Mouse (Mus musculus): Measurements from ENCODE around the gene Bbs9. TPM values are rescaled to one million over a fixed set of nuclear protein-coding genes. Genes with fewer than 3 reads are reported as not detected.

The Bbs9 gene
- polyA plus RNA-seq, 1 experiment: 3.3 TPM

DNA sequence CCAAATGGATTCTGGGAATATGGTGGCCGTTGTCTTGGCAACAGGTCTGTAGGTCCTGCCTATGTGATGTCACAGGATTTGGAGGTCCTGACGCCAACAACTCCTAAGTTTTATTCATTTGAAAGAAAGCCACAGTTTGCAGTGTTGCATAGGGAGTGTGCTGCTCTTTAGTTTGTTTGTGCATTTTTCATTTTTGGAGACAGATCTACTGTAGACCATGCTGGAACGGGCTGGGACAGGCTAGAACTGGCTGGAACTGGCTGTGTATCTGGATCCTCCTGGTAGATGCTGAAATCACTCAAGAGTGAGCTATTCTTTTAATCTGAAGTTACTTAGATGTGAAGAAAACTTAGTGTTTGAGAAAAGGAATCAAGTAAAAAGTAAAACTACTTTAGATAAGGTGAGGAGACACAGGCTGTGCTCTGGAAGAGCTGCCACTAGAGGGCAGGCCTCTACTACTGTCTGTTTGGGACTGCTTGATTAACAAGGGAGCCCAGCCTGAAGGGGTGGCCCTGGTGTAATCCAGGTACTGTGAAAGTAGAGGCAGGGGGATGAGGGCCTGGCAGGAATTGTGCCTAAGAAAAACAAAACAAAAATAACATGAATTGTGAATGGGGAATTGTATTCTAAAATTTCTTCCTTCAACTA, 43.0 kb downstream of the Bbs9 start:
- peak; percentile 55 for TF ChIP-seq CTCF (IDR thresholded peaks at IDR 0.05; ENCODE audit: control insufficient read depth, insufficient read depth, insufficient read length)
- no peak for TF ChIP-seq CEBPB (IDR thresholded peaks at IDR 0.05; ENCODE audit: low read depth)
- Histone ChIP-seq H3K79me2 (ENCODE audit: control insufficient read depth, insufficient read depth) (no peaks in the 10 kb centered on the region), H3K79me3 (ENCODE audit: low read depth) (no peaks in the 10 kb centered on the region), H3K27me3 (ENCODE audit: control insufficient read depth, insufficient read depth, insufficient read length) (no peaks in the 10 kb centered on the region), H3K36me3 (ENCODE audit: control insufficient read depth, insufficient read depth) (no peaks in the 10 kb centered on the region), H3K4me3 (ENCODE audit: insufficient read depth, poor library complexity, severe bottlenecking) (no peak overlapping the region), H3ac (ENCODE audit: control insufficient read depth, insufficient read length, low read depth) (no peak overlapping the region)

DNA sequence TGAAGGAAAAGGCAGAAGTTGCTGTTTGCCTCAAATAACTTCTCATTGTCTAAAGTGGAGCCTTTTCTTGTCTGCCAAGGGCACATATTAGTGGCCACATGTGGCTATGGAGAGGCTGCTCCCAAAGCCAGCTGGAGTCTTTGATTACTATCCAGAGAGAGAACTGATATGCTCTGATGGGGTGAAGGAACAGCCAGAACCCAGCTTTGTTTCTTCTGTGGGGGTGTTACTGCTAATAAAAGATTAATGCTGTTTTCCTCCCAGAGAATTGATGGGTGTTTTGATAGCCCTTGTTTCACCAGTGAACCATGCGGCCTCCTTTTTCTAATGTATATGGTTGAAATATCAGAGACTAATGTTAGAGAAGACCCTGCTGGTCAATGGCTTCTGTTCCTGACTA, 47.9 kb downstream of the Bbs9 start:
- no peak for TF ChIP-seq MYOD1 (IDR thresholded peaks at IDR 0.05; ENCODE audit: control insufficient read depth, insufficient read length, low read depth)
- TF ChIP-seq CTCF (IDR thresholded peaks at IDR 0.05; ENCODE audit: control insufficient read depth, insufficient read depth, insufficient read length): no peak
- no peak for TF ChIP-seq FOSL1 (IDR thresholded peaks at IDR 0.05; ENCODE audit: insufficient read depth, low read length, poor library complexity, severe bottlenecking)
- TF ChIP-seq USF1 (IDR thresholded peaks at IDR 0.05; ENCODE audit: low read depth): no peak
- TF ChIP-seq MYOG (IDR thresholded peaks at IDR 0.05; ENCODE audit: control insufficient read depth, extremely low read depth, insufficient read length): no peak
- TF ChIP-seq MAX (IDR thresholded peaks at IDR 0.05): no peak
- TF ChIP-seq CEBPB (IDR thresholded peaks at IDR 0.05; ENCODE audit: low read depth): no peak
- Histone ChIP-seq H3ac (ENCODE audit: control insufficient read depth, insufficient read length, low read depth) (no peak overlapping the region), H3K36me3 (ENCODE audit: control insufficient read depth, insufficient read depth) (no peaks in the 10 kb centered on the region), H3K4me3 (ENCODE audit: insufficient read depth, poor library complexity, severe bottlenecking) (no peak overlapping the region), H3K27me3 (ENCODE audit: control insufficient read depth, insufficient read depth, insufficient read length) (no peaks in the 10 kb centered on the region), H3K79me2 (ENCODE audit: control insufficient read depth, insufficient read depth) (no peaks in the 10 kb centered on the region), H3K79me3 (ENCODE audit: low read depth) (no peaks in the 10 kb centered on the region)

DNA sequence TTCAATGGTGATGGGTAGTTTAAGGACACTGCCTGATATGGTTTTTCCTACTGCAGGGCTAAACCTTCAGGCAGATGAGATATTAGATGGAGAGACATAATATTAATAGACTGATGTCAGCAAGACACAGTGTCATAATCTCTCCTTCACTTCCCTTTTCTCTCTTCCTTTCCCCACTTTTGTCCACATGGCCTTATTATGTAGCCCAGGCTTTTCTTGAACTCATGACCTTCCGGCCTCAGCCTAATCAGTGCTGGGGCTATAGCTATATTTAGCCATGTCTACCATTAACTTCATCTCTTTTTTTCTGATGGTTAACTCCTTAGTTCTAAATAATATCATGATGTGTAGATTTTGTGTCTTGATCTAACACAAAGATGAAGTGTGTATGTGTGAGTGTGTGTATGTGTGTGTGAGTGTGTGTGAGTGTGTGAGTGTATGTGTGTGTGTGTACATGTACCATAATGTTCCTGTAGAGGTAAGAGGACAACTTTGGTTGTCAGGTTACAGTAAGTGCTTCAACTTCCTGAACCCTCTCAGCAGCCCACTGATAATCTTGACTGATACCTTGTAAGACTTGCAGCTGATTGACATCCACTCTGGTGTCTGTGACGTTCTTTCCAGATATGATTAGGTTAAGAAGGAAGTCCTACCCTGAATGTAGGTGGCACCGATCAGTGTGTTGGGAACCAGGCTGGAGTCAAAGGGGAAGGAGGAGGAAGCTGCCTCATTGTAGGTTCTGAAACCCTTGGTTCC, 55.4 kb downstream of the Bbs9 start:
- Histone ChIP-seq H3K36me3 (ENCODE audit: control insufficient read depth, insufficient read depth) (no peaks in the 10 kb centered on the region), H3K79me3 (ENCODE audit: low read depth) (no peaks in the 10 kb centered on the region), H3K4me3 (ENCODE audit: insufficient read depth, poor library complexity, severe bottlenecking) (no peak overlapping the region), H3K27me3 (ENCODE audit: control insufficient read depth, insufficient read depth, insufficient read length) (no peaks in the 10 kb centered on the region), H3K79me2 (ENCODE audit: control insufficient read depth, insufficient read depth) (no peaks in the 10 kb centered on the region), H3ac (ENCODE audit: control insufficient read depth, insufficient read length, low read depth) (no peak overlapping the region)
- no peak for TF ChIP-seq USF1 (IDR thresholded peaks at IDR 0.05; ENCODE audit: low read depth)
- TF ChIP-seq CTCF (IDR thresholded peaks at IDR 0.05; ENCODE audit: control insufficient read depth, insufficient read depth, insufficient read length): no peak
- TF ChIP-seq MYOD1 (IDR thresholded peaks at IDR 0.05; ENCODE audit: control insufficient read depth, insufficient read length, low read depth): no peak
- no peak for TF ChIP-seq FOSL1 (IDR thresholded peaks at IDR 0.05; ENCODE audit: insufficient read depth, low read length, poor library complexity, severe bottlenecking)
- no peak for TF ChIP-seq MAX (IDR thresholded peaks at IDR 0.05)
- TF ChIP-seq CEBPB (IDR thresholded peaks at IDR 0.05; ENCODE audit: low read depth): no peak
- TF ChIP-seq MYOG (IDR thresholded peaks at IDR 0.05; ENCODE audit: control insufficient read depth, extremely low read depth, insufficient read length): no peak

DNA sequence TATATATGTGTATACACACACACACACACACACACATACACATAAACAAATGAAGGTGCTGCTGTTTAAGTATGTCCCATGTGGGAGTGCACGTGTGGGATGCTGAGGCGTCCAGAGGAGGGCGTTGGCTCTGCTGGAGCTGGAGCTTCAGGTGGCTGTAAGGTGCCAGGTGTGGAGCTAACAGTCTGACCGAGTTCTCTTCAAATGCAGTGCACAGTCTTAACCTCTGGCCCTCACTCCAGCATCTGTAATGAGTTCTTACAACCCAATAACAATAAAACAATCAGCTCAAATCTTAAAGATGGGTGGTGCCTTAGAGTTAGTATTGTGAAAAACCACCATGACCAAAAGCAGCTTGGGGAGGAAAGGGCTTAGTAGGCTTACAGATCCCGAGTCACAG, 56.6 kb downstream of the Bbs9 start:
- H3K79me3 ChIP-seq (ENCODE audit: low read depth): no peaks in the 10 kb centered on the region
- no peaks in the 10 kb centered on the region for H3K79me2 ChIP-seq (ENCODE audit: control insufficient read depth, insufficient read depth)
- no peak for TF ChIP-seq MAX (IDR thresholded peaks at IDR 0.05)
- no peak for TF ChIP-seq USF1 (IDR thresholded peaks at IDR 0.05; ENCODE audit: low read depth)
- TF ChIP-seq CTCF (IDR thresholded peaks at IDR 0.05; ENCODE audit: control insufficient read depth, insufficient read depth, insufficient read length): no peak
- TF ChIP-seq CEBPB (IDR thresholded peaks at IDR 0.05; ENCODE audit: low read depth): no peak
- no peak for TF ChIP-seq FOSL1 (IDR thresholded peaks at IDR 0.05; ENCODE audit: insufficient read depth, low read length, poor library complexity, severe bottlenecking)
- TF ChIP-seq MYOG (IDR thresholded peaks at IDR 0.05; ENCODE audit: control insufficient read depth, extremely low read depth, insufficient read length): no peak
- TF ChIP-seq MYOD1 (IDR thresholded peaks at IDR 0.05; ENCODE audit: control insufficient read depth, insufficient read length, low read depth): no peak
- no peaks in the 10 kb centered on the region for H3K27me3 ChIP-seq (ENCODE audit: control insufficient read depth, insufficient read depth, insufficient read length)
- no peaks in the 10 kb centered on the region for H3K36me3 ChIP-seq (ENCODE audit: control insufficient read depth, insufficient read depth)
- H3ac ChIP-seq (ENCODE audit: control insufficient read depth, insufficient read length, low read depth): no peak overlapping the region
- H3K4me3 ChIP-seq (ENCODE audit: insufficient read depth, poor library complexity, severe bottlenecking): no peak overlapping the region

DNA sequence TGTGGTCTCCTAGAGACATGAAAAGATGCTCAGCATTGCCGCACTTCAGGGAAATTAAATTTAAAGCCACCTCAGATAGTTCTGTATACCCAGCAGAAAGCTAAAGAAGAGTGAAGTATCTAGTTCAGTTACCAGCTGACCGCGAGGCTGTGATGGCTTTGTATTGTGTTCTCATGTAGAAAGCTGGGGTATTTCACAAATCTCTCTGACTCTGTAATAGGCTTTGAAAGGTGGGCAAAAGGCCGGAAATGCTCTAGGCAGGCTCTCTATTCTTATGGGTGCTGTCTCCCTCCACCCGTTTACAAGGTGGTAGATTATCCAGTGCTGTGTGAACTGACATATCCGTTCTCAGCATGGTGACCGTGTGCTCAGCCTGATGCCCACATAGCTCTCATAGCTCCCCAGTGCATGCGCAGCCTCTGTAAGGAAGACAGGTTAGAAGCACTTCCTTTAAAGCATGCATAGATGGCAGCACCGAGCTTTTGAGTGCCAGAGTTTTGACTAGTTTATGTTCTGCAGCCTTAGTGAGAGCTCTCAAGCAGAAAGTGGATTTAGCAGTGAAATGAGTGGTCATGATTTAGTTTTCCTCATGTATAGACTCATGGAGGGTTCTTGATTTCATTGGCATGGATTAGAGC, 57.4 kb downstream of the Bbs9 start:
- no peaks in the 10 kb centered on the region for H3K79me3 ChIP-seq (ENCODE audit: low read depth)
- H3K79me2 ChIP-seq (ENCODE audit: control insufficient read depth, insufficient read depth): no peaks in the 10 kb centered on the region
- no peaks in the 10 kb centered on the region for H3K27me3 ChIP-seq (ENCODE audit: control insufficient read depth, insufficient read depth, insufficient read length)
- no peak for TF ChIP-seq MYOD1 (IDR thresholded peaks at IDR 0.05; ENCODE audit: control insufficient read depth, insufficient read length, low read depth)
- no peak for TF ChIP-seq MAX (IDR thresholded peaks at IDR 0.05)
- no peak for TF ChIP-seq USF1 (IDR thresholded peaks at IDR 0.05; ENCODE audit: low read depth)
- no peak for TF ChIP-seq CEBPB (IDR thresholded peaks at IDR 0.05; ENCODE audit: low read depth)
- TF ChIP-seq CTCF (IDR thresholded peaks at IDR 0.05; ENCODE audit: control insufficient read depth, insufficient read depth, insufficient read length): no peak
- no peak for TF ChIP-seq FOSL1 (IDR thresholded peaks at IDR 0.05; ENCODE audit: insufficient read depth, low read length, poor library complexity, severe bottlenecking)
- no peak for TF ChIP-seq MYOG (IDR thresholded peaks at IDR 0.05; ENCODE audit: control insufficient read depth, extremely low read depth, insufficient read length)
- H3K36me3 ChIP-seq (ENCODE audit: control insufficient read depth, insufficient read depth): no peaks in the 10 kb centered on the region
- no peak overlapping the region for H3ac ChIP-seq (ENCODE audit: control insufficient read depth, insufficient read length, low read depth)
- H3K4me3 ChIP-seq (ENCODE audit: insufficient read depth, poor library complexity, severe bottlenecking): no peak overlapping the region
